Mouse (Mus musculus) testis, postnatal 14 days (tissue): ENCODE measurements around the gene 4933409G03Rik.
"Not testable (repeated sequence)": the region's sequence is repeated elsewhere in the genome, so short reads cannot be mapped to it uniquely, and the experiment has no call there.

Experiments used
- DNase-seq: peaks from one replicate; pipeline ENCODE4 v3.0.0; 2021; ENCODE audit warnings: low spot score

The 4933409G03Rik gene

DNA sequence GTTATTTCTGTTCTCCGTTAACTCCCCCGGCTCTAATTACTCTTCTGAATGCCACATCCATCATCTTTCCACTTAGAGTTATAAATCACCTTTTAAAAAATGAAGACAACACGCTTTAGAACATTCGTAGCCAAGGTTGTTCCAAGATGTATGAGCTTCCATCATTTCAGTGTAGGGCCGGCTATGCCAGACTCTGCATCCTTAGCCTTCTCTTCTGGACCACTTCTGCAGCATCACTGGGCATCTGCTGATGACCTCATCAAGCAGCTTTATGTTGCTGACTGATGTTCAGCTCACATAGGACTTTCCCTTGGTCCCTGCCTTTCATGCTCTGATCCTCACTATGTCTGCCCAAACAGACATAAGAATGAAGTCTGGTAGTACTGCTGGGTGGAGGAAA, at the start of gene 4933409G03Rik:
Gene 4933409G03Rik, plus strand, starts transcription at position 301 of the 400 bp plus-strand sequence.
- no peak for DNase-seq

DNA sequence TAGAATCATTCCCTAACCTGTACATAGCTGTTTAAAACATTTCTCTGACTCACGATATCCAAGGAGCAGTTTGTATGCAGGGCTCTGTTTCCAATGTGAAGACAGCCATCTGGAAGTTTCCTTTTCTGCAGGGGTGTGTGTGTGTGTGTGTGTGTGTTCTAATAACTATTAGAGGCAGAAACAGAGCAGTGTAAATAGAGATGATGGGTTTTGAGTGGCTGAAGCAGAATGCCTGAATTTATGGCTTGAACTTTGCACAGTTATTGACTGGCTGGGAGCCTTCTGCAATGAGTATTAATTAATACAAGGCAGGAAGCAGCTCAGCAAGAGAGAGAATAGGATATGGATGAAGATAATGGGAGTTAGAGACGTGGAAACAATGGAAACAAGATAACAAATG, 38.0 kb upstream of the 4933409G03Rik start:
- no peak for DNase-seq

DNA sequence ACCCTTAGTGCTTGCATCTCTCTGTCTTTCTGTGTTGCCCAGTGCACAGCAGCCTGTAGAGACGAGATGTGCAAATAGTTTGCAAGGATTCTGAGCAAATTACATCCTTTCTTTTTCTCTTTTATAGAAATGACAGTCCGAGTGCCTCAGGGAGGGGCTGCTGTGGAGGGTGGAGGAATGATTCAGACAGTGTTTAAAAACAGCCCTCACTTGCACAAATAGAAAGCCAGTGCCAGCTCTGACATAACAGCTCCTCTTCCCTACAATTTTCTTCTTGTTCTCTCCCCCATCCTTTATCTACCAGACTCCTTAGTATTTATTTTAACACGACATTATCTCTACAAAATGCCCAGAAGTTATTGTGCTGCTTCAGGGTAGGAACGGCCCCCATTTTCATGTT, 21.4 kb upstream of the 4933409G03Rik start:
- no peak for DNase-seq

DNA sequence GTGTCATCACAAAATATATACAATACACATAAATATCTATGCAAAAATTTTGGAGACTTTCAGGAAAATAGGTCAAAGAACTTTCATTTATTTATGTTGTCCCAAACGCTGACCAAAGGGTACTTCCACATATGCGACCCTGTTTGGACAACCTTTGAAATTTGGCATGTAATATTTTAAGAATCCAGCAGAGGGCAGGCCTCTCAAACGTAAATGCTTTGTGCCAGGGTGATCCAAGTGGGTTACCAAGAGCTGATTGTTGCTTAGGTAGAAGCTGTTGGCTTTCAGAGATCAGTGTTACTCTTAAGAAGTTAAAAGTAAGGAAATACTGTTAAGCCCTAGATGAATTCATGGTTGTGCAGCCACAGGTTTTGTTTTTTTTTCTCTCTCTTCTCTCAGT, 18.9 kb upstream of the 4933409G03Rik start:
- DNase-seq: no peak

DNA sequence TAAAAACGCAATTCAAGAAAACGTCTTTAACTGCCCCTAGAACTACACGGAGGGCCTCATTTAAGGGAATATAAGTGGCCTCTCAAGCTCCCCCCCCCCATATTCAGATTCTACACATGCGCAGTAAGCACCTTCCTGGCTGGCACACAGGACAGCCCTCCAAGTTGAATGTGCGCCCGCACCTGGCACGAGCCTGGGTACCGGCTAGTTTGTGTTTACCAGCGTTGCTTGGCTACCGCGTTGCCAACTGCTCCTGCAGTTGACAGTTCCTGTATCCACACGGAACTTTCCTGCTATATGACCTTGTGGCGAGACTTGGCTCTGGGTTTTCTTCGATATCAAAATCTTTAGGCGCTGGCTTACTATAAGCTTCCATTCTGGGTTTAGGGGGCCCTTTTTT, 13.9 kb upstream of the 4933409G03Rik start:
- DNase-seq: peak; percentile 32

DNA sequence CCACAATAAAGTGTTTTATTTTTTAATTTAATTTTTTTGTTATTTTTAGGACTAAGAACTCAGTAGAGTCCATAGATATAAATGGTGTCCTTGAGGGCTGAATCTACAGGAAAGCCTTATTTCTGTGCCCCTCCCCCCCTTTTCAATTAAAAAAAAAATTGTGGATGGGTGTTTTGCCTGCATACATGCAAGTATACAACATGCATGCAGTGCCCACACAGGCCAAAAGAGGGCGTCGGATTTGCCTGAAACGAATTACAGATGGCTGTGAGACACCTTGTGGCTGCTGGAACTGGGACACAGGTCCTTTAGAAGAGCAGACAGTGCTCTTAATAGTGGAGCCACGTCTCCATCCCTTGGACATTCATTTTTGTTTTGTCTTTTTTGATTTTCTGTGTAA, 9.9 kb upstream of the 4933409G03Rik start:
- peak; percentile 47 for DNase-seq

DNA sequence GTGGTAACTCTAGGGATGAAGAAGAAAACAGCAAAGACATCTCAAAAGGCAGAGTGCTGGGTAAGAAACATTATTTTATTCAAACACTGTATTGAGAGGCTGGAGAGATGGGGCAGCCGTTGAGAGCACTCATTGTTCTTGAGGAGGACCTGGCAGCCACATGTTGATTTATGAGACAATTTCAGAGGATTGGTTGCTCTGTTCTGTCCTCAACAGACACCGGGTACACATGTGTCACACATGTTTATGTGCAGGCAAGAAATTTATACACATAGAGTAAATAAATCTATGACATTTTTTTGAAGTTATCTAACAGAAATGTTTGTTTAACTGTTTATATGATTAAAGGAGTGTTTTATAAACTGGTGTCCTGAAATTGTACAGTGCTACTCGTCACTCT, 10.6 kb downstream of the 4933409G03Rik start:
- DNase-seq: no peak

DNA sequence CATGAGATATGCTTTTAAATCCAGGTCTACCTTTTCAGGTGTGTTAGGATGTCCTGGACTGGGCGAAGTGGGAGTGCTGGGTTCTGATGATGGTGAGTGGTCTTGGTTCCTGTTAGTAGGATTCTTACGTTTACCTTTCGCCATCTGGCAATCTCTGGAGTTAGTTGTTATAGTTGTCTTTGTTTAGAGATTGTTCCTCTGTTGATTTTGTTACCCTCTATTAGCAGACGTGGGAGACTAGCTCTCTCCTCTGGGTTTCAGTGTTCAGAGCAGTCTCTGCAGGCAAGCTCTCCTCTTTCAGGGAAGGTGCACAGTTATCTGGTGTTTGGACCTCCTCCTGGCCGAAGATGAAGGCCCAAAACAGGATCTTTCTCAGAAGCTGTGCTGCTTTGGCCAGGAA, 74.0 kb downstream of the 4933409G03Rik start, which contains the start of gene 4932414N04Rik:
Gene 4932414N04Rik, plus strand, starts transcription at position 301 of the 400 bp plus-strand sequence.
- not testable (repeated sequence) for DNase-seq
